Mouse (Mus musculus) MEL (cell line): ENCODE measurements around the gene Erf.

Experiments
- CHD1 ChIP-seq: IDR thresholded peaks from 2 replicates; pipeline ENCODE4 v1.6.1; 2012; ENCODE audit warnings: low read depth, mild to moderate bottlenecking, inconsistent platforms, low read length, improper control_type of control experiment
- CHD2 ChIP-seq: IDR thresholded peaks from 2 replicates; pipeline ENCODE4 v1.6.1; 2011; ENCODE audit warnings: low read length, improper control_type of control experiment
- CTCF ChIP-seq, 3 experiments: IDR thresholded peaks in 2 of 3; conservative IDR thresholded peaks in 1 of 3; 2 replicates each; pipeline ENCODE4 v1.5.1; 2011 to 2012; ENCODE audit warnings: low read length in 3 of 3, low read depth in 2 of 3, mild to moderate bottlenecking in 2 of 3, improper control_type of control experiment in 1 of 3, inconsistent platforms in 1 of 3, mixed read lengths in 1 of 3, moderate library complexity in 1 of 3; ENCODE audit not compliant: control insufficient read depth in 1 of 3, insufficient read depth in 1 of 3, poor library complexity in 1 of 3, severe bottlenecking in 1 of 3
- SIN3A ChIP-seq: IDR thresholded peaks from 2 replicates; pipeline ENCODE4 v1.6.1; 2012; ENCODE audit warnings: low read length, improper control_type of control experiment, inconsistent platforms
- USF2 ChIP-seq, 2 experiments: IDR thresholded peaks; 2 replicates each; pipeline ENCODE4 v1.6.1; 2011 to 2012; ENCODE audit warnings: improper control_type of control experiment in 2 of 2, low read length in 2 of 2, borderline replicate concordance in 1 of 2, inconsistent platforms in 1 of 2, low read depth in 1 of 2, mild to moderate bottlenecking in 1 of 2; ENCODE audit not compliant: insufficient read depth in 1 of 2

GRCm38 (mm10) chr7:25219756-25220456 is 30.7 kb downstream of the Erf start:
- peak; percentile 65 for TF ChIP-seq SIN3A
- TF ChIP-seq USF2 (IDR thresholded peaks at IDR 0.05; ENCODE audit: borderline replicate concordance in 1 of 2, insufficient read depth in 1 of 2, low read depth in 1 of 2, low read length in 2 of 2): no peak
- TF ChIP-seq CHD1: no peak
- no peak for TF ChIP-seq CTCF (IDR thresholded peaks at IDR 0.05 in 2 of 3, conservative IDR thresholded peaks at IDR 0.05 in 1 of 3; ENCODE audit: control insufficient read depth in 1 of 3, insufficient read depth in 1 of 3, low read depth in 2 of 3, low read length in 3 of 3, poor library complexity in 1 of 3, severe bottlenecking in 1 of 3)
- no peak for TF ChIP-seq CHD2
